Mouse (Mus musculus): ENCODE data around the gene Nt5e.
"Not testable (repeated sequence)": the region's sequence is repeated elsewhere in the genome, so short reads cannot be mapped to it uniquely, and the experiment has no call there.

Nt5e gene

DNA sequence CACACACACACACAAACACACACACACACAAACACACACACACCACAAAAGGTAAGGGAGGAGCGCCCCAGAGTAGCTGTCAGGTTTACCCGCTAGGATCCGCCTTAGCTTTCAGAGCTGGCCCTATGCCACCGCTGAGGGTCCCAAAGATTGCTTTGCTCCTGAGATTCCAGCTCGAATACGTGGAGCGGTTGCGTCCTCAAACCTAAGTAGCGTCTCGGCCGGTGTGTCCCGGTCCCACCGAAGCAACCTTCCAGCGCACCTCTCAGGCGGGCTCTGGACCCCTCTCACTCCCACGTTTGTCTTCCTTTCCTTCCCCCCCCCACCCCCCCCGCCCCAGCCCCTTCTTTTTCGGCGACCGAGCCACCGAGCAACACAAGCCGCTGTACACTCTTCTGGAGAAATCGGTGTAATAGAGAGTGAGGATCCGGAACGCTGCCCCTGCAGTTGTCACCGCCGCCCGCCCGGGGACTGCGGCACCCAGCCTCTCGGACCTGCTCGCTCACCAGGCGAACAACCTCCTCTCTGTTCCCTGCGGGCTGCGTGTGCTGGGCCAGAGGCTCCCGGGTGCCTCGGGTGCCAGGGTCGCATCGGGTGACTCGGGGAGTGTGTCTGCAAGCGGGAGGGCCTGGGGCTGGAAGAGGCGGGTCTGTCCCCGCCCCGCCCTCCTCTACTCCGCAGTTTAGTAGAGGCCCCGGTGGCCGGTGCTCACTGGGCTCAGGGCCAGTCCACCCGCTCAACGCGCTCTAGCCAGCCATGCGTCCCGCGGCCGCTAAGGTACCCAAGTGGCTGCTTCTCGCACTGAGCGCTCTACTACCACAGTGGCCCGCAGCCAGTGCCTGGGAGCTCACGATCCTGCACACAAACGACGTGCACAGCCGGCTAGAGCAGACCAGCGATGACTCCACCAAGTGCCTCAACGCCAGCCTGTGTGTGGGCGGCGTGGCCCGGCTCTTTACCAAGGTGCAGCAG lies at the start of gene Nt5e:
Nt5e (plus strand) TSS at position 268 of the 972 bp plus-strand sequence.
- peak; percentile 51 for DNase-seq (ENCODE audit: low read depth, low spot score)

DNA sequence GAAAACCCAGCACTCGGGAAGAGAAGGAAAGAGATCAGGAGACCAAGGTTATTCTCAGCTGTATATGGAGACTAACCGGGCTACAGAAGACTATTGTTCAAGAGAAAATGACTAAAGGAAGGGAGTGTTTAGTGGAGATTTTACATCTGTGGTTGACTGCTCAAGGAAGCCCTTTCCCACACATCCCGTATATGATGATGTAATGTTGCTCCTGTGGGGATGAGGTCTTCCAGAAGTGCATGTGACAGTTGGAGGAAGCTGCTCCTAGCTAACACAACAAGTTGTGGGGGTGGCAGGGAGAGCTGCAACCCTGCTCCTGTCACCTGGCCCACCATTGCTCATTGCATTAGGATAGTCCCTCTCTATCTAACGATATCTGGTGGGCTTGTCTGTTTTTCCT lies 49.4 kb upstream of the Nt5e start:
- no peak for DNase-seq (ENCODE audit: low read depth, low spot score)

DNA sequence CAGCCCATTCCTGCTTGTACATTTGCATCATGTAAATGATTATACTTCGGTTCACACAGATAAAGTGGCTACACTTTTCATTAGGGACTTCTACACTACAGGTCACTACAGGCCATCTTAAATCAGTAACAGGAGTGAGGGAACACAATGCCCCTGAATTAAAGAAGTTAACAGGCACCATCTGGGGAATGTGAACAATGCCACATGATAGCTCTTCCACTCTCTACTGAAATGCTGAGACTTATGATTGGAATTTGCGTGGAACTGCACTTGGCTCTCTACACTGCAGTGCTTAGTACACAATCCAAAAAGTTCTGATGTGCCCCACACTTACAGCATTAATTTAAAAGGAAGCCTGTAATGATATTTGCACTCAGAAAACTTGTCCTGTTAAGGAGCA lies 47.3 kb upstream of the Nt5e start:
- DNase-seq (ENCODE audit: low read depth, low spot score) = no peak

DNA sequence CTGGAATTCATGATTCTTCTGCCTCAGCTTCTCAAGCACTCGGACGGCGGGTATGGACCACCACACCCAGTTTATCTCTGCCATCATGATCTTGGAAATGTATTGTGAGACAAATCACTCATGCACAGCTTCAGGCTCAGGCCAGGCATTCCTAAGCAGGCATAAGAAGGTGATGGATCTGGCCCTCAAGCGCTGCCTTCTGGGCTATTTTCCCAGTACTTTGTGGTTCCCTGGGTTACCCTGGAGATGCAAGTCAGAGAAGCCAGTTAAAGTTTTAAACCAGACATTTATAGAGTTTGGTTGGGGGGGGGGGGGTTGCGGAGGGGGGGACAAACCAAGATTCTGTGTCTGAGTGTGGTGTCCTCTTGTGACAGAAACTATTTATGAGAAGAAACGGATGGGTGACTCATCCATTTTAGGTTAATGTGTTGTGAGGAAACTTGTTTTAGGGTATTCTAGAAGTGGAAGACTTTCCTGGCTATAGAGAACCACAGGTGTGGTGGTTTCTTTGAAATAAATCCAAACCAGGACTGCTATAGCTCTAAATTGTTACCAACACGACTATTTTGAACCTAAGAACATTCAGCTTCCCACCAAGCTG lies 37.3 kb upstream of the Nt5e start:
- no peak for DNase-seq (ENCODE audit: low read depth, low spot score)

DNA sequence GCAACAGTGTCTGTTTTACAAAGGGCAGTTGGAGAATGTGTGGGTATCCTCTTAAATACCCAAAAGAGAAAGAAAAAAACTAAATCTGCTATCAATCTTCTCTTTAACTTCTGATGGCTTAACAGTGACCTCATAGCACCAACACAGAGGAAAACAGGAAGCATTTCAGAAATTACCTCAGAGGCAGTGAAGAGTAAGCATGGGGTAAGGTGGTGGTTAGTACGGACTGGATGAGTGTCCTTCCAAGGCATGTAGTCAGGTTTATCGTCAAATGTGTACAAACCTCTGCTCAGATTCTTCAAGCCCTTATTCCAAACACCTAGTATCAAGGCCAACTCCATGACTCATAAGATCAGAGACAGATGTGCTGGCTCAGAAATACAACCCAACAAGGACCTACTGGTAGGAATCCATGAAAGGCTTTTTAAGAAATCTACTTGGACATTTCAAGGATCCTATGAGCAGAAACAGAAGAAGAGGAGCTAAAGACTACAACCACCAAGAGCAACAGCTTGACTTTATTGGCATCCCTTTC lies 34.1 kb upstream of the Nt5e start:
- no peak for DNase-seq (ENCODE audit: low read depth, low spot score)

DNA sequence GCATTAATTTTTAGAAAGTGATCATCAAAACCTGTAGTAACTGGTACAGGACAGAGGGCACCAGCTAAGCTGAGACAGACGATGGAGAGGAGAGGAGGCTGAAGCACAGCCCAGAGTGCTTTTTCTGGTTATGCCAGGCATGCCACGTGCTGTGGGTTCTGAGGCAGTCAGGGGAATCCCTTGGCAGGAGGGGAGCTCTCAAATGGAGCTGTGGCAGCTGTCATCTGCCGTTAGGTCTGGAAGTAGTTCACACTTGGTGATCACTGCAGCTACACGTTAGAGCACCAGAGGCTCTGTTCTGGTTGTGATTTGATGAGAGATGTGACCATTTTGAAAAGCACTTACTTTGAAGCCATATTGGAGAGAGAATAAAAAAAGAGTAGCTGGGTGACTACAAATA lies 31.2 kb upstream of the Nt5e start:
- no peak for DNase-seq (ENCODE audit: low read depth, low spot score)

DNA sequence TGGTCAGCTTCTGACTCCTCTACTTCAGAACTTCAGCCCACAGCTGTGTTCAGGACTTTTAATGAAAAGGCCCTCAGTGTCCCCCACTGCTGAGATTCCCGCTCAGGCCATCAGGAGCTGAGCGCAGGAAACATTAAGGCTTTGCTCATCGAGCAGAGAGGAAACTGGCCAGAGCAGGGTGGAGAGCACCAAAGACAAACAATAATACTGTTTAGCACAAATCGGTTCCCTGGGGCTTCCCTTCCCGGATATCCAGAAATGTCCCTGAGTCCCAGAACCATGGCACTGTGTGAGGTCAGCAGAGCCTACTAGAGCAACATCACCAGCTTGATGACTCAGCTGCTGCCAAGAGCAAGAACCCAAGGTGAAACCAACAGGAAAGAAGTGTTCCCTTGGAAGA lies 30.7 kb upstream of the Nt5e start:
- no peak for DNase-seq (ENCODE audit: low read depth, low spot score)

DNA sequence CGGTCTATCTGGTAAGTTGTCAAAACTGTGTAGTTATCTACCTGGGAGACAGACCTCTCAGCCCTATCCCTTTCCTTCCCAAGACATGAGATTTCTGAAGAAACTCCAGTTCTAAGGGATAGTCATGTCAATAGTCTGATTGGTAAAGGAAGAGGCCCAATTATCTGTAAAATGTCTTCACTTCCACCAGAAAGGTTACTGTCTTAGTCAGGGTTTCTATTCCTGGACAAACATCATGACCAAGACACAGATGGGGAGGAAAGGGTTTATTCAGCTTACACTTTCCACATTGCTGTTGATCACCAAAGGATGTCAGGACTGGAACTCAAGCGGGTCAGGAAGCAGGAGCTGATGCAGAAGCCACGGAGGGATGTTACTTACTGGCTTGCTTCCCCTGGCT lies 29.8 kb upstream of the Nt5e start:
- DNase-seq (ENCODE audit: low read depth, low spot score) = not testable (repeated sequence)

DNA sequence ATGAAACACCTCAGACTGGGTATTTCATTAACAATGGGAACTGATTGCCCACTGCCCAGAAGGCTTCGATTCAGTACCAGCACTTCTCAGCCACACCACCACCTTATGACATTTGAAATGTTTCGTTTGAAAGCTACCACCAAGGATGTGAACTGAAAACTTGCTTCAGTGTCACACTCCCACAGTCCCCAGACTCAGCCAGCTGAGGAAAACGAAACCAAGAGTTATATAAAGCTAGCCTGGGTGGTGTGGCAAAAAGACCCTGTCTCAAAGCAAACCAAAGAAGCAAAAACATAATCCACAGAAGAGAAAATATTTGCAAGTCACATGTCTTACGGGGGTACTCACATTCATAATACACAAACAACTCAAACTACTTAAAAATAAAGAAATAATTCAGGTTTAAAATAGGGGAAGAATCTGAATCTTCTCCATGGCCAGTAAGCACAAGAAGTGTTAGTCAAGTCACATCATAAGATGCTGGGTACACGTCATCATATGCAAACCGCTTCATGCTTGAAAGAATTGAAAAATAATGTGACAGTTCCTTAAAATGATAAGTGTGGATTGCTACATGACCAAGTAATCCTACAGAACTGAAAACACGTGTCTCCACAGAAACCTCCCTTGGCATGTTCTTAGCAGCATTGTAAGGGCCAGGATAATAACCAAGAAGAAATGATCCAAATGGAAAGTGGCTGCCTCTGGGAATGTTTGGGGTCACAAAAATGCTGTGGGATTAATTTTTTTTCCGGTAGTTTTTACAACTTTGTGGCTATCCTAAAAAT lies 28.9 kb upstream of the Nt5e start:
- DNase-seq (ENCODE audit: low read depth, low spot score) = no peak

DNA sequence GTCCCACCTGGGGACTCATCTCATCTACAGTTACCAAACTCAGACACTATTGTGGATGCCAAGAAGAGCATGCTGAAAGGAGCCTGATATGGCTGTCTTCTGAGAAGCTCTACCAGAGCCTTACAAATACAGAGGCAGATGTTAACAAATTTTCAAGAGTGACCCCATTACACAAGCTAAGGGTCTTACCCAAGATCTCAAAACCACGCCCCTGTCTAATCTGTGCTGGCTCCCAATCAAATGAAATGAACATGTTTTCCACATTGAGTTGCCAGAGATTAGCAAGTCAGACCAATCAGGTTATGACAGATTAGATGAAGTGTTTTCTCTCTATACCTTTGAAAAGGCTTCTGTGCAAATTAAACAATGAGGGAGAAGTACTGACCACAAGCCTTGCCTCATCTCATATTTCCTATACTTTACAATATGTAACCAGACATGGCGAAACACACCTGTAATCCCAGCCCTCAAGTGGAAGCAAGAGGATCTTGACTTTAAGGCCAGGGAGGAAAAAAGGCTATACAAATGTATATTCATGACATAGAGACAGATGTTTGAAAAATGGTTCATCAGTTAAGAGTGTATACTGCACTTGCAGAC lies 19.9 kb upstream of the Nt5e start:
- no peak for DNase-seq (ENCODE audit: low read depth, low spot score)

DNA sequence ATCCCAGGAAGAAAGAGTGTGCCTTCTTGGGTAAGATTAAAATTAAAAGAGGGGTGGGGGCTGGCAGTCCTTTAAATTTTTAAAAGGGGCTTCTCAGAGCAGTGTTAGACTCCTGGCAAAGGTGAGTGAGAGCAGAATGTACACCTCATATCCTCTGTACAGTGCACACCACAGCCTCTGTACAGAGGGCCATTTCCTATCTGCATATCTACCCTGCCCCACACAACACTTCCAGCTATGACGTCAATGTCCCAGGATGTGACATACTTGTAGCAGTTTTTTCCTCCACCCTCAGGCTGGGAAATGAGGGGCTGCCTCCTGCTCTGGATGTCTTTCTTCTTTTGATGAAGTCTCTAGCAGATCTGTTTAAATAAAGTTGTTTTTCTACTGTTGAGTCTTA lies 17.9 kb upstream of the Nt5e start:
- DNase-seq (ENCODE audit: low read depth, low spot score) = no peak

DNA sequence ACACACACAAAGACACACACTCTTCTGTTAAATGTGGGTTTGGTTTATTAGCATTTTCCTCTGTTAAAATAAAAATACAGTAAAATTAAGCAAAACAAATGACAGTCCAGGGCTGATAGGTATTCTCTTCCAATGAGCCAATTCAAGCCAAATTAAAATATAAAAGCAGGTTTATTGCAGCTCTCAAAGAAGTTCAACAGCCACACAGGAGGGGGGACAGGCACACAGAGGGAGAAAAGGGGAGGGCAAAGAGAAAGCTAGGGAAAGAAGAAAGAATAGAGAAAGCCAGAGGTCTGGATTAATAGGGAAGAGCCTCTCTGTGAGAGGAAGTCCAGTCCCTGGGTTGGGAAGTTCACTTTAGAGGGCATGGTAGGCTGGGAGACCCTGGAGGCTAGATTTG lies 7.8 kb upstream of the Nt5e start:
- DNase-seq (ENCODE audit: low read depth, low spot score) = peak; percentile 88

DNA sequence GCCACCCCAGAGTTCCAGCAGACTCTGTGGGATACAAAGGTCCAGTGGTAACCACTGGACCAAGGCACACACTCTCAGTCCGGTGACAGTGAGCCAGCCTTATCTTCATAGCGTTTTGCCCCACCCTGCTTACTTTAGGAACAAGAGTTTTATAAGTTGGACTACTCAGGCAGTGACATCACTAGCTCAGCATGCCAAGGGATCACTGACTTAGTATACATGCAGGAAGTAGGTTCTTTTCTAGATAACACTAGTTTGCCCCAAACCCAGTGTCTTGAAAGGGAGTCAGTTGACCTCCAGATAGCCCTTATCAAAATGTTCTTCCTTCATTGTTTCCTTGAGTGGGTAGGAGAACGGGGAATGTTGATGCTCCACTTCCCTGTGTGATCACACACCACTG lies 2.4 kb upstream of the Nt5e start:
- no peak for DNase-seq (ENCODE audit: low read depth, low spot score)

DNA sequence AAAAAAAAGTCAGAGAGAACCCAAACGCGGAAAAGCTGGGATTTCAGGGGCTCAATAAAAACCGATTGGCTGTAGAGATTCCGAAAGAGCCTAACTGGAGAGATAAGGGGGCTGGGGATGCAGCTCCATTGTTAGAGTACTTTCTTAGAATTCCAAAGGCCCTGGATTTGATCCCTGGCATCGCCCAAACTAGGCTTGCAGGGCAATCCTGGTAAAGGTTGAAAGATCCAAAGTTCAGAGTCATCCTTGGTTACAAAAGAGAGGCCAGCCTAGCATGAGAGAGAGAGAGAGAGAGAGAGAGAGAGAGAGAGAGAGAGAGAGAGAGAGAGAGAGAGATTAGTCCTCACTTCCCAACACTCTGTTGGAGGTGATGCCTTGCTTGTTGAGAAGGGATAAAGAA lies 1.7 kb downstream of the Nt5e start:
- no peak for DNase-seq (ENCODE audit: low read depth, low spot score)

DNA sequence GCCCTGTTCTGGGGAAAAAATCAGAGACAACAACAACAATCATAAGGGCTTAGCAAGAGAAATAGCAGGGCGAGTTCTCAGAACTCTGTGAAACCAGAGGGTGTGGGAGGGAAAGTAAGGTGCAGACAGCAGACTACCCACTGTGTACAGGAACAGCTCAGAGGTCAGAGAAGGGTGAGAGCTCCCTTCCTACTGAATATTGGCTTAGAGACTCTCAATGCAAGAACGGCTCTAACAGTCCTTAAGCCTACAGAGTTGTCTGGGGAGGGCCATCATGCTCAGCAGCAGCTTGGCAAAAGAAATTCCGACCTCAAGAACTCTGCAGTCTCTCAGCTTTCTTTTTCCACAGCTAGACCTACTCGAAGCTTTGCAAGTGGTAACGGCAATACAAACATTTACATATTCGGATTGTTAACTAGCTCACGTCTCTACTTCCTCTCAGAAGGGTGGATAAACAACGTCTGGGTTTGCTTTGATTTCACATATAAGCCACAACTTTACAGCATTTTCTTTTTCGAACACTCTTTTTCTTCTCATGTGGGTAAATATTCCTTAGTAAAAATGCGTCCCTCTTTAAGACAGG lies 2.3 kb downstream of the Nt5e start:
- DNase-seq (ENCODE audit: low read depth, low spot score) = peak; percentile 64

DNA sequence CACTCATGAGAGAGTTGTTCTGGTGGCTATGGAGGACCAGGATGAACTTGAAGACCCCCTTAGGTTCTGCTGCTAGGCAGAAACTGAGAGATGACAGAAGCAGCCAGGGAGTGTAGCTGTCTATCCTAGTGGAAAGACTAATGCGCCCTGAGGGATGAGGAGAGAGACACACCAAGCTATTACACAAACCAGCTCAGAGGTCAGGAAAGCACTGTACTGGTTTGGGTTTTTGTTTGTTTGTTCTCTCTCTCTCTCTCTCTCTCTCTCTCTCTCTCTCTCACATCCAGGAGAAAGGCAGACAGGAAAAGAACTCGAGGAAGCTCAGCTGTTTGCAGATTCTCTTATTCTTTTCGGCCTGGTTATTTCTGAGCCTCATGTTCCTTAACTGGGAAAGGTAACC lies 3.3 kb downstream of the Nt5e start:
- no peak for DNase-seq (ENCODE audit: low read depth, low spot score)

DNA sequence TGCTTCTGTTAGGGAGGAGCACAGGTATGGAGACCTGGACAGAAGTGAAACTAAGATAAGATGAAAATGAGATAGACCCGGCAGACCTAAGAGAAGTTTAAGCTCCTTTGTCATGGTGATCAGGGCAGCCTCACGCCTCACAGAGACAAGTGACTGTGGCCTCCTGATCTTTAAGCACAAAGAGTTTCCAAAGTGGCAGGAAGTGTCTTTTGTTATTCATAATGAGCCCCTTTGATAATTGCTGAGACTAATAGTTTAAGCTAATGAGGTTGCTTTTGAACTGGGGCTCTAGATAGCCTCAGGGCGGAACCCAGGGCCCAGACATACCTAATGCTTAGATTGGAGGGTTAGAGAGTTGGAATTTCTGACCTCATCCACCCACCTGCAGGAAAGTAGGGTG lies 5.5 kb downstream of the Nt5e start:
- DNase-seq (ENCODE audit: low read depth, low spot score) = peak; percentile 98

DNA sequence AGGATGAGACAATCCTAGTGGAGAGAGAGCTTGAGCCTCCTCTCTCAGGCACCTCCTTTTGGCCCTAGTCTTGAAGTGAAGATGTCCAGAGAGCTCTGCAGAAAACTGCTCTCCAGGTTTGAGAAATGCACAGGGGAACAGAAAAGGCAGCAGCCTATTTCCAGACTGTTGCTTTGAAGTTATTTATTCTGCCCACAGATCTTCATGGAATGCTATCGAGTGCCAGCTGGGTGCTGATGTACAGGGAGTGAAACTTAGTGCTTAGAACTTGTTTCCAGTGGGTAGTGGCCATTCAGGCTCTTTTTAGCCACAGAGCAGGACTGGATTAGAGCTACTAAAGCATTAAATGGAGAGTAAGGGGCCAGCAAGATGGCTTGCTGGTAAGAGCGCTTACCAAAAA lies 8.8 kb downstream of the Nt5e start:
- DNase-seq (ENCODE audit: low read depth, low spot score) = no peak

DNA sequence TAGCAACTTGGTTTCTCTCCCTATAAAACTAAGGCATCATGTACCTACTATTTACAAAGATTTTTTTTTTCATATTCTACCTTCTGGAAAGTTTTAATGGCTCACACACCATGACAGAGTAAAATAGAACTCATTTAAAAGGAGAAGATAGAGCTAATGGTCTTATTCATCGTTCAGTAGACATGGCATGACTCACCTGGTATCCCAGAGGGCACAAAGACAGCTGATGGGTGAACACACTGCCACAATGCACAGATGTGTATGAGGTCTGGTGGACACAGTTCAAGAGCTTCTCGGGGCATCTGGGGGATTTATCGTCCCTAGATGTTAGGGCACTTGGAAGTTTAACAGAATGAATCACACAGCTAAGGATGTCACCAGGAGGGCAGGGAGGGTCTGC lies 13.8 kb downstream of the Nt5e start:
- no peak for DNase-seq (ENCODE audit: low read depth, low spot score)

DNA sequence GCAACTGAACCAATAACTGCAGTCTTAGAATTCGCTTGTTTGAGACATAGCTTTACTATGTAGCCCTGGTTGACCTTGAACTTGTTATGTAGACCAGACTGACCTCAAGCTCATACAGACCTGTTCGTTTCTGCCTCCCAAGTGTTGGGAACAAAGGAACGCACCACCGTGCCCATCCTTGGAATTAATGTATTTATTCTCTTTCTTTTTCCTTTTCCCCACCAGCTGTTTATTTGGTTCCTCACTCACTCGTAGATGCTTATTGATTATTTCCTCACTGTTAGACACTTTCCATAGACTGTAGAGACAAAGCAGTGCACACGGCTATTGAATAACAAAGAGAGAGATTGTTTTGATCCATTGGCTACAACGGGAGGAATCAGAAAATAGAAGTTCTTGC lies 15.2 kb downstream of the Nt5e start:
- DNase-seq (ENCODE audit: low read depth, low spot score) = no peak

DNA sequence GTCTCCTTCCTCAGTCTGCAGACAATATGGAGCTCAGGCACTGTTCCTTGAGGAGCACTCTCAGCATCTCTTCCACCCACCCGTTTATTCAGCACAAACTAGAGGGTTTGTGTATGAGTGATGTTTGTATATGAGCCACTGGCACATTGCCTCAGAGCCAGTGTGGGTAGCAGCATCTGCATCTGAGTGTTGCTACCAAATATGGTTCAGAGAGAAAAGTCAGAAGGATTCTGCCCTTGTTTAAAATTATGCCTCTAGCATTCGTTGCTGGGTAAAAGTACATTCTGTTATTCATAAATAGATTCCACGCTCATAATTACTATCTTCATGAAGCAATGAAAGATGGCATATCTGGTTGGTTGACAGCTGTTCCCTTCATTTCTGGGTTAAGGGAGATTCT lies 15.7 kb downstream of the Nt5e start:
- DNase-seq (ENCODE audit: low read depth, low spot score) = no peak

All from ES-CJ7 (cell line).